Mouse (Mus musculus): ENCODE measurements at regions not wholly inside any gene's neighbourhood (a gene's known extent, or its start where the extent isn't known, plus 50 kb on each side); places are given as distances from the start of the nearest gene placed in this dataset.

DNA sequence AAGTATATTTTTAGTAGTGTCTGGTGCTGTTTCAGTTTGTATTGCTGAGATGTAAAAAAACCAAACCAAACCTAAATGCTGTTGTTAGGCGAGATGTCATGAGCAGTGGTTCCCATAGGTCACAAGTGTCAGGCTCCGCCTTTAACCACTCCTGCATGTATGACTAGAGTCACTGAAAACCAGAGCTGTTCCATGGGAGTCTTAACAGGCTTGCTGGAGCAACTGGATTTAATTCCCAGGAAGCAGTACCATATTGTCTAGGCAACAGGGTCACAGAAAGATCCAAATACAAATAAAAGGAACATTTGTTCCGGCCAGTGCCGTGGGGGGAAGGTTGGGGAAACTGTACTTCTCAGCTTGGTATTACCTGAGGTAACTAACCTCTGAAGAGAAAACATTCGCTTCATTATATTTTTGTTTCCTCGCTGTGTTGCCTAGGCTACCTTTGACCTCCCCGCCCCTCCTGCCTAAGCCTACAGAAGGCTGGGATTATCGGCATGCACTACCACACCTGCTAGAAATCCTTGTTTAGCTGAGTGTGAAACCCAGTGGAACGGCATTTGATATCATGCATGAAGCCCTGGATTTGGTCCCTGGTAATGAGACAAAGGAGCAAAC, 124.3 kb upstream of the Tsc22d1 start:
- TF ChIP-seq CTCF (IDR thresholded peaks at IDR 0.05; ENCODE audit: low read depth) = no peak
- TF ChIP-seq EP300 (IDR thresholded peaks at IDR 0.05; ENCODE audit: low read depth) = no peak

Measured in liver, embryonic 14.5 days (tissue).